Mouse (Mus musculus) right cerebral cortex, postnatal 4 days (tissue): ENCODE data around the gene H1foo.

ENCODE experiments used
- DNase-seq: peaks from one replicate; pipeline ENCODE4 v3.0.0-alpha.2; 2022

H1foo gene

GRCm38 (mm10) chr6:115962439-115963085, 17.8 kb downstream of the H1foo start:
- DNase-seq = no peak

DNA sequence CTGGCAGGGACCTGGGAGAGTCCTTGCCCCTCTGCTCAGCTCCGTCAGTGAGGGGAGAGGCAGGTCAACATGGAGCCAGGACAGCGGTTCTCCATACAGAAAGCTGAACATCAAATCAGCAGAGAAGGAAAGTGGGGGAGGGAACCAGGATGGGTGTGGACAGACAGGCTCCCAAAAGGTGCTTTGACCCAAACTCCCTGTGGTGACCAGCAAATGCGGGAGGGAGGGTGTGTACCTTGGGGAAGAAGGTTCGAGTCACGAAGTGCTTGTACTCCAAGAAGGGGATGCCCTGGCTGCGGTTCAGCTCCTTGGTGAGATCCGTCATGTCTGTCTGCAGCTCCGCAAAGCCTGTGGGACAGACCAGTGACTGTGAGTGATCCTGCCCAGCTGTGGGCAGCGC, 18.9 kb downstream of the H1foo start:
- no peak for DNase-seq

- no peak for DNase-seq
Measured at GRCm38 (mm10) chr6:115966227-115966966, 21.7 kb downstream of the H1foo start.

GRCm38 (mm10) chr6:115967291-115967880, 22.6 kb downstream of the H1foo start:
- DNase-seq = no peak

DNA sequence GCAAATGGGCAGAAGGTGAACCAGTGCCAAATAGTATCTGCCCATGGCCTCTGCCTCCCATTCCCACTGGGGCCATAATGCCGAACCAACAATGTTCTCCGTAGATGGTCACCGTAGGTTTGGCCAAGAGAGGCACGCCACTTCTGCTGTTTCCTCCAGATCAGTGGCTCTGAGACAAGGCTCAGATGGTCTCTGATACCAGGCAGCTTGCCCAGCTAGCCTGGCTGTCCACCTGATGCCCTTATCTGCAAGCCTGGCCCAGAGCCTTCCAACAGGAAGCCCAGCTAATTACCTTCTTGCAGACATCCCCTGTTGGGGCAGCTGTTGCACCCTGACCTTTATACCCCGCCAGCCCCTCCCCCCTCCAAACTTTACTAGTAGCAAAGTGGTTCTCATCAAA, 23.3 kb downstream of the H1foo start:
- no peak for DNase-seq

- no peak for DNase-seq
Measured at GRCm38 (mm10) chr6:115968700-115969099, 24.0 kb downstream of the H1foo start.

- no peak for DNase-seq
Measured at GRCm38 (mm10) chr6:115969103-115969502, 24.4 kb downstream of the H1foo start.

DNA sequence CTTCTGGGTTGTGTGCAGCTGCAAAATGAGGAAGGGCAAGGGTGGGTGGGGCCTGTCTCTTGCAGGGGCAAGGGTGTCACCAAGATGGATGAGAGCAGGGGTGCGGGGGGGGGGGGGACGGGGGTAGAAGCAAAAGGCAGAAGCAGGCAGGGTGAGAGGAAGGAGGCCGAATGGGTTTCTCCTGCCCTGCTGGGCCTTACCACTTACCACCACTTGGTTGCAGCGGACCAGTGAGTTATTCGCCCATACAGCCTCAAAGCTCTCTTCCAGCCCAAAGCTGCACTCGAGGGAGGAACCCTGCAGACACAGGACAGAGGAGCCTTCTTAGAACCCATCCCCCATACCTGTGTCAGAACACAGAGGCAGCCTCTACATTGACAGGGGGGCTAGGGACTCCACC, 25.2 kb downstream of the H1foo start:
- DNase-seq = no peak

DNA sequence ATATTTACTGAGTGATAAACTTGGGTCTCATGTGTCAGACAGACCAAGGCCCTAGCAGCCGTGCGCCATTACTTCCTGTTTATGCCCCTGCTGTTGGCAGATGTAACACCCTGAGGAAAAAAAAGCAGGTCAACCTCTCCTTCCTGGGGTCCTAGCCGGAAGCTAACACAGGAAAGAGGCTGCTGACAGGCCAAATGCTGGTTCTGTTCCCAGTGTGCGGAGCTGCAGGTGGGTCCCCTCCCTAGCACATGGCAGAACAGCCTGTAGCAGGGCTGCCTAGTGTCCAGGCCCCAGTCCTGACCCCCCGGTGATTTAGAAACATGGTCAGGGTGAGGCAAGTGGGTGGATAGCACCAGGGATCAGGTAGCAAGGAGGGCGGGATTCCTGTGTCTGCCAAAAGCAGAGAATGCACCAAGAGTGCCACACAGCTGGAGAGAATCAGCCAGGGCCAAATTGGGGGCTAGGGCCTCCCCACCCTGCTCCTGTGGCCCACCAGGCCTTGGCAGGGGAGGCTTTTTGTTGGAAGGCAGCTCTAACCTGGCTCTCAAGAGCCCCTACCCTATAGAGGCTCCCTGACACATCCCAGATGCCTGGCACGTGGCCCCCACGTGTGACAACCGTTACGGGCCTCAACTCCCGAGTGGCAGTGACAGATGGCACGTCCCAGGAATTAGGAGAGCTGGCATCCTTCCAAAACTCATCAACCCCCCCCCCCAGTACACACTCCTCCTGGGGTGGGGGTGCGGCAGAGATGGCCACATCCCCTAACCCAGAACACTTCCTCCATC, 26.7 kb downstream of the H1foo start:
- DNase-seq = no peak

- DNase-seq = no peak
Measured at GRCm38 (mm10) chr6:115972083-115972764, 27.5 kb downstream of the H1foo start.

GRCm38 (mm10) chr6:115973139-115973875, 28.6 kb downstream of the H1foo start:
- no peak for DNase-seq

GRCm38 (mm10) chr6:115973881-115974662, 29.3 kb downstream of the H1foo start:
- DNase-seq = peak; percentile 50

DNA sequence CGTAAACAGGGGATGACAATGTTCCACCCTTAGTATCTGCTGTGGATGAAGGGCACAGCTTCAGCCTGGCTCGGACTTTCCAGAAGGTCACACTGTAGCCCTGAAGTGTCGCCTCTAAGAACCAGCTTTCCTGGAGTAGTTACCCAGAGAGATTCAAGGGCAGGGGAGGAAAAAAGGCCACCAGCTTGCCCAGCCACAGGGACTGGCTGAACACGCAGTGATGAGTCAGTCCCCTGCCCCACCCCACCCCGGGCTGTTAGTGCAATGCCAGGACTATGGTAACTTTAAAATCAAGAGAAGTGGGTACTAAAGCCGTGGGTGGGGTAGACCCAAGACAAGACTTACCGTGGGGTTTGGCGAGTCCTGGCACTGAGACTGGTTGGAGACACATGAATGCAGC, 30.9 kb downstream of the H1foo start:
- no peak for DNase-seq

- DNase-seq = no peak
Measured at GRCm38 (mm10) chr6:115977810-115978209, 33.1 kb downstream of the H1foo start.

DNA sequence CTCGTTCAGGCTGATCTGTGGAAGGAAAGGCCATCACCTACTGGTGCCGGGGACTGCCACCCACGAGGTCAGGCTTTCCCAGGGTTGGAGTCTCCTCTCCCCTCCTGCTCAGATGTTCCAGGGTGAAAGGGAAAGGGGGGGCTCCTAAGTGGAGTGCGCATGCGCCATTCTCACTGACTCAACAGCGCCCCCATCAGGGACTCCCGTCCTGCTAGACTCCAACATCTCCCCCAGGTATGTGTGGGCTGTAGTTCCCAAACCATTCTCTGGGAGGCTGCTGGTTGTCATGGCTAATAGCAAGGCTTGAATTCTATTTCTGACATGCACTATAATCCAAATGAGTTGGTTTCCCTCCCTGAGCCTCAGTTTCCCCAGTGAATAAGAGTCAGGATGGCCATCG, 33.9 kb downstream of the H1foo start:
- peak; percentile 46 for DNase-seq

- no peak for DNase-seq
Measured at GRCm38 (mm10) chr6:115982889-115983288, 38.2 kb downstream of the H1foo start.

GRCm38 (mm10) chr6:115983306-115984038, 38.7 kb downstream of the H1foo start:
- DNase-seq = no peak

DNA sequence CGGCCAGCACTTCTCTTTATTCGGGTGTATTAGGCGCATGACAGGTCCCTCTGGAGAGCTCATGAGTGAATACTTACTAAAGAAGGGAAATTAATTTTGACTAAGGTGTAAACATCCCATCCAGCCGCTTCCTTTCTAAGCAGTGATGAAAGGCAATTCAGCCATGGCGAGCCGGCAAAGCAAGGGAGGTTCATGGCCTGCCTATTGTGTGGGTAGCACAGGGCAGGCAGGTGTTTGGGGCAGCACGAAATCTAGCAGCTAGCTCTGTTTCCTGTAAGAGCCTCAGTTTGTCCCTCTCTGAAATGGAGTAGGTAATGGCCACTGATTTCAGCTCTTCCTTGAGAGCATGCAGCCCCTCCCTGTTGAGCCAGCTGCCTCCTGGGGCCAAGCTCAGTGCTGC, 39.8 kb downstream of the H1foo start:
- DNase-seq = no peak

GRCm38 (mm10) chr6:115985622-115986021, 40.9 kb downstream of the H1foo start:
- no peak for DNase-seq

- no peak for DNase-seq
Measured at GRCm38 (mm10) chr6:115986472-115987095, 41.8 kb downstream of the H1foo start.
